Mouse (Mus musculus) hindbrain, postnatal 0 days (tissue): ENCODE results near the gene Dazap1. TPM values are rescaled to one million over a fixed set of nuclear protein-coding genes. Genes with fewer than 3 reads are reported as not detected.

Source experiments
- ATAC-seq: fragments of 200-750 bp; cut with Nextera tagmentation; 2 replicates; pipeline ENCODE4 v1.8.0; 2017; ENCODE audit warnings: mild to moderate bottlenecking, moderate TSS enrichment, moderate library complexity
- DNase-seq: peaks from one replicate; pipeline ENCODE4 v3.0.0-alpha.2; 2015; ENCODE audit warnings: low spot score
- H3K27ac ChIP-seq: fragments of 300-500 bp; sonication (generic); 2 replicates; pipeline ENCODE4 v1.5.1; 2014; ENCODE audit warnings: mild to moderate bottlenecking
- H3K27me3 ChIP-seq: fragments of 300-500 bp; sonication (generic); 2 replicates; pipeline ENCODE4 v1.6.1; 2014; ENCODE audit warnings: low read length, mixed read lengths; ENCODE audit not compliant: insufficient read depth
- H3K36me3 ChIP-seq: fragments of 300-500 bp; sonication (generic); 2 replicates; pipeline ENCODE4 v1.6.1; 2014; ENCODE audit warnings: low read length, mixed read lengths; ENCODE audit not compliant: insufficient read depth
- H3K4me1 ChIP-seq: fragments of 300-500 bp; sonication (generic); 2 replicates; pipeline ENCODE4 v1.6.1; 2014; ENCODE audit warnings: antibody characterized with exemption, low read length, mixed read lengths; ENCODE audit not compliant: insufficient read depth
- H3K4me2 ChIP-seq: fragments of 300-500 bp; sonication (generic); 2 replicates; pipeline ENCODE4 v1.6.1; 2014; ENCODE audit warnings: low read depth, mild to moderate bottlenecking, low read length, moderate library complexity, mixed read lengths
- H3K4me3 ChIP-seq: fragments of 300-500 bp; sonication (generic); 2 replicates; pipeline ENCODE4 v1.5.1; 2014; ENCODE audit warnings: low read length
- H3K9ac ChIP-seq: fragments of 300-500 bp; sonication (generic); replicated peaks from 2 replicates; pipeline ENCODE4 v1.6.1; 2014; ENCODE audit warnings: mild to moderate bottlenecking, low read length, moderate library complexity, mixed read lengths
- H3K9me3 ChIP-seq: fragments of 300-500 bp; sonication (generic); 2 replicates; pipeline ENCODE4 v1.6.1; 2016; ENCODE audit warnings: low read length, mixed read lengths
- CTCF ChIP-seq: IDR thresholded peaks from 2 replicates; pipeline ENCODE4 v1.5.1; 2016; ENCODE audit warnings: antibody characterized with exemption, control low read depth, low read depth
- WGBS: fragments of 180-500 bp; shearing (Covaris S2); extraction: QIAGEN DNeasy Blood & Tissue Kit; methylation state at CpG from one replicate; pipeline ENCODE4 v1.1.7; 2014; 5-methylcytosine and 5-hydroxymethylcytosine counted together
- polyA plus RNA-seq: library from polyadenylated mRNA; unstranded; fragments of >200 nt; fragmentation: Nextera tagmentation; extraction: Ambion mirVana; gene quantifications from 2 replicates; pipeline ENCODE4 v1.2.1, GENCODE M21; 2015
- total RNA-seq: library from RNA; depleted of rRNA; stranded (reverse); fragments of >200 nt; gene quantifications from 2 replicates; pipeline ENCODE4 v1.2.3, GENCODE M21; 2014

Dazap1 gene
- total and polyA plus RNA-seq, 2 experiments from 2014 or later = 38.5 to 79.1 TPM

DNA sequence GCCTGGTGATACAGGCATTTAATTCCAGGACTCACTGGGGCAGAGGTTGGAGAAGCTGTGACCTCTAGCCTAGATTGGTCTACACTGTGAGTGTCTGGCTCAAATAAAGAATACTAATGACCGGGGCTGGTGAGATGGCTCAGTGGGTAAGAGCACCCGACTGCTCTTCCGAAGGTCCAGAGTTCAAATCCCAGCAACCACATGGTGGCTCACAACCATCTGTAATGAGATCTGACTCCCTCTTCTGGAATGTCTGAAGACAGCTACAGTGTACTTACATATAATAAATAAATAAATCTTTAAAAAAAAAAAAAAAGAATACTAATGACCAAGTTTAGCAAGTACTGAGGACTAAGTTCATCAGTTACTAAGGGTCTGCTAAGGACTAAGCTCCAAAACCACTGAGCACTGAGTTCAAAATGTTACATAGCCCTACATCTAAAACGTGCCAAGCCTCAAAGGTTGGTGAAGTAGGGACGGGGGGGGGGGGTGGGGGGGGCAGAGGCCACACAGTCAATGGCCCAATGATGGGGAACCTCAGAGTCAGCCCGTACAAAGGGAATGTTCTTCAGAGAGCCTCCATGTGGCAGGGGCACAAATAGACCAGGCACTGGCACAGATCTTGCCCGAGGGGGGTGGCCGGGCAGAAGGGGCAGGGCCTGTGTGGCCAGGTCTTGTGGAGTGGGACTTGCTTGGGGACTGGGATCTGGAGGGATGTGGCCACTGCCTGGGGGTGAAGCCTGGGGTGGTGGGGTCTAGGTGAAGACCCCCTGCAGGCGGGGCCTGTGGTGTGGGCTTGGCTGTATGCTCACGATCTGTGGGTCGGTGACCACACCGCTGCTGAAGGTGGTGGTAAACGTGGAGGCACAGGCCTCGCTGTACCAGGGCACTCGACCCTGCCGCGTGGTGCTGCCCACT lies 63.1 kb downstream of the Dazap1 start:
- DNase-seq = no peak
- peaks cover 14% of the 10 kb centered on the region; the same call in 1 of the 2 replicates for H3K4me1 ChIP-seq
- no peaks in the 10 kb centered on the region for H3K36me3 ChIP-seq
- no peak for TF ChIP-seq CTCF
- peak overlapping the region; percentile 84 for H3K4me2 ChIP-seq
- WGBS = 75% methylated on average over 17 of the region's 17 CpGs
- ATAC-seq = no peak
- H3K9ac ChIP-seq = no peak overlapping the region
- peak overlapping the region; percentile 45 for H3K4me3 ChIP-seq
- H3K9me3 ChIP-seq = no peaks in the 10 kb centered on the region
- H3K27me3 ChIP-seq = no peaks in the 10 kb centered on the region
- H3K27ac ChIP-seq = no peak overlapping the region

DNA sequence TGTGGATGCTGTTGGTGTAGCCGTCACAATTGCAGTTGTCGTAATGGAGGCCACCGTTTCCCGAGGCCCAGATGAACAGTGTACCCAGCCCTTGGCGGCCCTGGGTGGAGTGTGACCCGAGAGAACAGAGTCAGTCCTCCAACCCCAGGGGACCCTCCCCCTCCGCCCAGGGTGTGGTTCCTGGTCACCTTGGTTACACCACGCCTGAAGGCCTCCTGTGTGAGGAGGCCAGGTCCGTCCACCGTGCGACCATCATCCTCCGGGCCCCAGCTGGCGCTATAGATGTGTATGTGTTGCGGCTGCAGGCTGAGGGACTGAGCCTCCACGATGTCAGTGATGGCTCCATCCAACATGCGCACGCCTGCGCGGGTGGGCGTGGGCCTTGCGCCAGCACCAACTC lies 63.8 kb downstream of the Dazap1 start:
- Histone ChIP-seq H3K27ac (no peak overlapping the region), H3K27me3 (no peaks in the 10 kb centered on the region), H3K36me3 (no peaks in the 10 kb centered on the region), H3K9me3 (no peaks in the 10 kb centered on the region), H3K4me3 (no peak overlapping the region), H3K4me2 (no peak overlapping the region), H3K4me1 (peaks cover 14% of the 10 kb centered on the region; the same call in 1 of the 2 replicates), H3K9ac (no peak overlapping the region)
- 88% methylated on average over 21 of the region's 21 CpGs for WGBS
- DNase-seq = no peak
- ATAC-seq = no peak
- no peak for TF ChIP-seq CTCF

DNA sequence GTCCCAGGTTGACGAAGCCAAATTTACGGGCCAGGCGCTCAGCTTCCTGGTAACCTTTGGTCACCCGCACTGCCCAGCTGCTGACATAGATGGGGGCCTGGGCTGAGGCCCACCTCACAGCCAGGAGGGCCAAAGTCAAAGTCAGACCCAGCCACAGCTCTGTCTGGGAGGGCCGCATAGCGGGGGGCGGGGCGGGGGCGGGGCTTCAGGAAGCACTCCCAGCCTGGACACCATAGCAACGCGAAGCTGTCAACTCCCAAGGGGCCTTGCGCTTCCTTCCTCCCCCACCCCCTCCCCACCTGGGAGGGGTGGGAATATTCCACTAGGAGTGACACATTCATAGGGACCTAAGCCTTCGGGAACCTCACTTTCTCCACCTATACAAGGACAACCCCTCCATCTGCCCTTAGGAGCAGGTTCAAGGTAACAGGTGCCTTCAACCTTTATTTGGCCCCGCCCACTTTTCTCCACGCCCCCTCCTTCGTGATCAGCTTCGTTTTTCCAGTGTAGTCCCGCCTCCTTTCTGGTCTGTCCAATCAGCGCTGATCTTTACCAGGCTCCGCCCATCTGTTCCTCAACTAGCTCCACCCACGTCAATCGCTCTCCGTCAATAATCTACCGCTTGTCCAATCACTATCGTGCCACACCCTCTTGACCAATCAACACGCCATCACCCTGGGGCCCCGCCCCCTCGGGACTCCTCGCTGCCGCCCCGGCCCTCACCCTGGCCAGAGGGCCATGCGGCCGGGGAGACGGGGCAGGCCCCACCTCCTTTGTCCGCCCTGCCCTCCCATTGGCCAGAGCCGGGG lies 68.2 kb downstream of the Dazap1 start, which contains the start of the genes Pcsk4 and Reep6:
TSS of gene Pcsk4 (minus strand) at position 226 of the 809 bp plus-strand sequence.
TSS of gene Reep6 (plus strand) at position 681 of the 809 bp plus-strand sequence.
- DNase-seq (peak; percentile 98), ATAC-seq (peak; percentile 97)
- 5% methylated on average over 36 of the region's 36 CpGs for WGBS
- H3K4me1 ChIP-seq = peaks cover 6% of the 10 kb centered on the region
- no peaks in the 10 kb centered on the region for H3K36me3 ChIP-seq
- no peak within 1 kb of the TSS for H3K27ac ChIP-seq
- H3K27me3 ChIP-seq = no peaks in the 10 kb centered on the region
- peak within 1 kb of the TSS; percentile 44 for H3K4me3 ChIP-seq
- no peaks in the 10 kb centered on the region for H3K9me3 ChIP-seq
- H3K4me2 ChIP-seq = peak within 1 kb of the TSS; percentile 74
- peak within 1 kb of the TSS; percentile 50 for H3K9ac ChIP-seq
- TF ChIP-seq CTCF = no peak

DNA sequence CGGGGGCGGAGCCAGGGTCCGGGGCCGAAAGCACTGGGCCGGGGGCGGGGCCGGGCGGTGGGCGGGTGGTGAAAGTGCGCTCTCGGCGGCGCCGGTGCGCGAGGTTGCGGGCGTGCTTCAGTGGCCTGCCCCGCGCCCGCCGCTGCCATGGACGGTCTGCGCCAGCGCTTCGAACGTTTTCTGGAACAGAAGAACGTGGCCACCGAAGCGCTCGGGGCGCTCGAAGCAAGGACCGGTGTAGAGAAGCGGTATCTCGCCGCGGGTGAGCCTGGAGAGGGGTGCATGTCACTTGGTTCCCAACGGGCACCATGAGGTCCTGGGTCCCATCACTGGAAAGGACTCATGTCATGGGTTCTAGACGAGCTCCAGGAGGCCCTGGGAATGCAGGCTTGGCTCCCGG lies 68.8 kb downstream of the Dazap1 start:
- peak overlapping the region; percentile 44 for H3K4me3 ChIP-seq
- no peaks in the 10 kb centered on the region for H3K9me3 ChIP-seq
- TF ChIP-seq CTCF = no peak
- WGBS = 2% methylated on average over 41 of the region's 41 CpGs
- ATAC-seq = no peak
- H3K4me2 ChIP-seq = peak overlapping the region; percentile 74
- H3K36me3 ChIP-seq = no peaks in the 10 kb centered on the region
- no peaks in the 10 kb centered on the region for H3K27me3 ChIP-seq
- no peak overlapping the region for H3K27ac ChIP-seq
- DNase-seq = no peak
- H3K9ac ChIP-seq = peak overlapping the region; percentile 50
- peaks cover 6% of the 10 kb centered on the region for H3K4me1 ChIP-seq

DNA sequence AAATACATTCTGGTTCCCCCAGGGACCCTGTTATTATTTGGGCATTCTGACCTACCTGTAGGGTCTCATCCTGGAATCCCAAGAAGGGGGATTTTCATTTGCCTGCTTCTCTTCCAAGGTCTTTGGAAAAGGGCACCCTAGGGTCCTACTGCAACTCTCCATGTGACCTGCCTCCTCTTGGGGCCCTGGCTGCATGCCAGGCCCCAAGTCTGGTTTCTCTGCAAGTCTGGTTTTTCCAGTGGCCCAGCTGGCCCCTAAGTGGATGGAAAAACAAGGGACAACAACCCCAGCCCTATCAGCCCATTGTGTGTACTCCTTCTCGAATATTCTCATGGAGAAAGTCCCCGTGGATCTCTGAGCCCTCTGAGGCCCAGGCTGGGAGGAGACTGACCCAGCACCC lies 69.6 kb downstream of the Dazap1 start:
- Histone ChIP-seq H3K4me3 (no peak overlapping the region), H3K27me3 (no peaks in the 10 kb centered on the region), H3K36me3 (no peaks in the 10 kb centered on the region), H3K4me2 (peak overlapping the region; percentile 74), H3K9me3 (no peaks in the 10 kb centered on the region), H3K4me1 (peaks cover 6% of the 10 kb centered on the region), H3K27ac (no peak overlapping the region), H3K9ac (no peak overlapping the region)
- TF ChIP-seq CTCF = no peak
- WGBS = 72% methylated on average over 2 of the region's 2 CpGs
- DNase-seq = no peak
- ATAC-seq = no peak

DNA sequence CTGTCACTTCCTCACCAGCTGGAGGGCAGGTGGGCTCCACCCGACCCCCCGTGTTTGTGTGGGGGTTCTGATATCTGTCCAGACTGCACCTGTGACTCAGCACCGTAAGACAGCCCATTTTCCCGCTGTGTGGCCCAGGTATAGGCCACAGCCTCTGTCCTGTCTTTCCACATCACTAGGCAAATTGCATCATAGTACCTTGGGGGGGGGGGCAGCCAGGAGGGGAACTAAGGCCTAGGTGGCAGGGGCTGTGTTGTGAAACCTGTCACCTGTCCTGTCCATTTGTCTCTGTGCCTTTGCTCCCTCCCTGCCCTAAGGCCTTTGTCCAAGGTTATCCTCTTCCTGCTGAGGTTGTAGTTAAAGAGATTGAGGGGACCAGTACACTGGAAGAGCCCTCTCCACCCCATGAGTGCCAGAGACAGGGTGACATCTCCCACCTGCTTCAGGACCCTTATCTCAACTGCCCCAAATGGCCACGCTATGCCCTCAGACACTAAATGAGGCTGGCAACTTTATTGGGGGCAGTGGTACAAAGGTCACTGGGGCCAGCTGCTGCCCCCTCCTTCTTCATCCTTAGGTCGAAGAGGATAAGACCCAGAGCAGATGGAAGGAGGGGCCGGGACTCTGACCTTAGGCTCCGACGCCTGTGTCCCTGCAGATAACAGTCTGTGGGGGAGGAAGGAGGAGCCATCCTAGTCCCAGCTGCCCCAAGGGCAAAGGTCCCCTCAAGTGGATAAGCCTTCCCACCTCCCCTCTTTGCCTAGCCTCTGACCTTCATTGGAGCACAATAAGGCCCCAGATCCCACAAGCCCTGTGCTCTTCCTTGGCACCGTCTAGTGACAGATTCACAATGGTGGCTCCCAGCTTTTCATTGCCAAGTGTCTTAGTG lies 70.6 kb downstream of the Dazap1 start:
- Histone ChIP-seq H3K4me2 (no peak overlapping the region), H3K9ac (no peak overlapping the region), H3K27ac (peak overlapping the region; percentile 68; the same call in 1 of the 2 replicates), H3K36me3 (no peaks in the 10 kb centered on the region), H3K4me1 (peaks cover 6% of the 10 kb centered on the region), H3K9me3 (no peaks in the 10 kb centered on the region), H3K27me3 (no peaks in the 10 kb centered on the region), H3K4me3 (no peak overlapping the region)
- ATAC-seq = no peak
- WGBS = 61% methylated on average over 10 of the region's 10 CpGs
- DNase-seq = peak; percentile 44
- no peak for TF ChIP-seq CTCF
